Mouse (Mus musculus) heart, postnatal 0 days (tissue): ENCODE data around the gene Sorcs2. TPM values are rescaled to one million over a fixed set of nuclear protein-coding genes. Genes with fewer than 3 reads are reported as not detected.

Experiments
- ATAC-seq: fragments of 200-750 bp; cut with Nextera tagmentation; 2 replicates; pipeline ENCODE4 v1.8.0; 2017; ENCODE audit warnings: low read depth, moderate number of reproducible peaks, moderate library complexity; ENCODE audit not compliant: insufficient read depth
- DNase-seq: peaks from one replicate; pipeline ENCODE4 v3.0.0-alpha.2; 2016; ENCODE audit warnings: low spot score
- H3K27ac ChIP-seq: fragments of 300-500 bp; sonication (generic); 2 replicates; pipeline ENCODE4 v1.5.1; 2014; ENCODE audit warnings: low read depth, mild to moderate bottlenecking
- H3K27me3 ChIP-seq: fragments of 300-500 bp; sonication (generic); 2 replicates; pipeline ENCODE4 v1.6.1; 2014; ENCODE audit warnings: low read length, mixed read lengths; ENCODE audit not compliant: control insufficient read depth, insufficient read depth
- H3K36me3 ChIP-seq: fragments of 300-500 bp; sonication (generic); replicated peaks from 2 replicates; pipeline ENCODE4 v1.6.1; 2014; ENCODE audit warnings: low read length, mixed read lengths; ENCODE audit not compliant: control insufficient read depth, insufficient read depth
- H3K4me1 ChIP-seq: fragments of 300-500 bp; sonication (generic); 2 replicates; pipeline ENCODE4 v1.6.1; 2014; ENCODE audit warnings: antibody characterized with exemption; ENCODE audit not compliant: control insufficient read depth, insufficient read depth
- H3K4me2 ChIP-seq: fragments of 300-500 bp; sonication (generic); 2 replicates; pipeline ENCODE4 v1.6.1; 2014; ENCODE audit warnings: low read depth, mild to moderate bottlenecking, low read length, moderate library complexity
- H3K4me3 ChIP-seq: fragments of 300-500 bp; sonication (generic); 2 replicates; pipeline ENCODE4 v1.5.1; 2014; ENCODE audit warnings: low read depth, low read length
- H3K9ac ChIP-seq: fragments of 300-500 bp; sonication (generic); replicated peaks from 2 replicates; pipeline ENCODE4 v1.6.1; 2014; ENCODE audit warnings: low read depth, low read length, mixed read lengths
- H3K9me3 ChIP-seq: fragments of 300-500 bp; sonication (generic); replicated peaks from 2 replicates; pipeline ENCODE4 v1.6.1; 2016; ENCODE audit warnings: low read length; ENCODE audit not compliant: control insufficient read depth
- CTCF ChIP-seq: IDR thresholded peaks from 2 replicates; pipeline ENCODE4 v1.5.1; 2016; ENCODE audit warnings: antibody characterized with exemption, control low read depth, low read depth
- EP300 ChIP-seq: IDR thresholded peaks from 2 replicates; pipeline ENCODE4 v1.6.1; 2016; ENCODE audit warnings: antibody characterized with exemption, low read depth
- WGBS: fragments of 180-500 bp; shearing (Covaris S2); extraction: QIAGEN DNeasy Blood & Tissue Kit; methylation state at CpG from one replicate; pipeline ENCODE4 v1.1.7; 2014; 5-methylcytosine and 5-hydroxymethylcytosine counted together
- polyA plus RNA-seq: library from polyadenylated mRNA; unstranded; fragments of >200 nt; fragmentation: Nextera tagmentation; extraction: Ambion mirVana; gene quantifications from 2 replicates; pipeline ENCODE4 v1.2.1, GENCODE M21; 2015
- total RNA-seq: library from RNA; depleted of rRNA; stranded (reverse); fragments of >200 nt; gene quantifications from 2 replicates; pipeline ENCODE4 v1.2.3, GENCODE M21; 2014; ENCODE audit warnings: low replicate concordance

Gene Sorcs2
- total and polyA plus RNA-seq, 2 experiments from 2014 or later: 3.7 to 32.6 TPM

GRCm38 (mm10) chr5:36085621-36086020 is 312.3 kb downstream of the Sorcs2 start:
- H3K27ac ChIP-seq: peak overlapping the region; percentile 40; the same call in 1 of the 2 replicates
- no peak overlapping the region for H3K4me2 ChIP-seq
- ATAC-seq (no peak), DNase-seq (no peak)
- no peak overlapping the region for H3K4me3 ChIP-seq
- H3K36me3 ChIP-seq: no peaks in the 10 kb centered on the region
- WGBS: 27% methylated on average over 4 of the region's 4 CpGs
- TF ChIP-seq CTCF: no peak
- no peak for TF ChIP-seq EP300
- no peaks in the 10 kb centered on the region for H3K27me3 ChIP-seq
- H3K9me3 ChIP-seq: no peaks in the 10 kb centered on the region
- peaks cover 32% of the 10 kb centered on the region for H3K4me1 ChIP-seq
- no peak overlapping the region for H3K9ac ChIP-seq

GRCm38 (mm10) chr5:36083869-36084565 is 313.9 kb downstream of the Sorcs2 start:
- DNase-seq (peak; percentile 43), ATAC-seq (peak; percentile 29)
- no peaks in the 10 kb centered on the region for H3K36me3 ChIP-seq
- no peaks in the 10 kb centered on the region for H3K27me3 ChIP-seq
- TF ChIP-seq CTCF (no peak), EP300 (no peak)
- WGBS: 46% methylated on average over 9 of the region's 9 CpGs
- H3K4me2 ChIP-seq: no peak overlapping the region
- H3K4me3 ChIP-seq: no peak overlapping the region
- peak overlapping the region; percentile 40 for H3K27ac ChIP-seq
- peaks cover 35% of the 10 kb centered on the region for H3K4me1 ChIP-seq
- no peaks in the 10 kb centered on the region for H3K9me3 ChIP-seq
- H3K9ac ChIP-seq: no peak overlapping the region

- Histone ChIP-seq H3K4me3 (no peak overlapping the region), H3K27ac (no peak overlapping the region), H3K27me3 (no peaks in the 10 kb centered on the region), H3K4me1 (peaks cover 32% of the 10 kb centered on the region), H3K36me3 (no peaks in the 10 kb centered on the region), H3K9me3 (no peaks in the 10 kb centered on the region), H3K4me2 (no peak overlapping the region), H3K9ac (no peak overlapping the region)
- WGBS: 42% methylated on average over 8 of the region's 8 CpGs
- DNase-seq: no peak
- ATAC-seq: no peak
- no peak for TF ChIP-seq EP300
Measured at GRCm38 (mm10) chr5:36081021-36081420, 316.9 kb downstream of the Sorcs2 start.

GRCm38 (mm10) chr5:36075172-36076074 is 322.5 kb downstream of the Sorcs2 start:
- Histone ChIP-seq H3K4me1 (peaks cover 23% of the 10 kb centered on the region), H3K36me3 (no peaks in the 10 kb centered on the region), H3K27me3 (no peaks in the 10 kb centered on the region), H3K9ac (no peak overlapping the region), H3K4me2 (no peak overlapping the region), H3K9me3 (no peaks in the 10 kb centered on the region), H3K4me3 (no peak overlapping the region), H3K27ac (peak overlapping the region; percentile 9)
- DNase-seq (peak; percentile 66), ATAC-seq (peak; percentile 89)
- TF ChIP-seq EP300 (no peak), CTCF (no peak)
- WGBS: 49% methylated on average over 5 of the region's 5 CpGs

- H3K4me2 ChIP-seq: no peak overlapping the region
- H3K9ac ChIP-seq: no peak overlapping the region
- H3K4me1 ChIP-seq: peaks cover 21% of the 10 kb centered on the region
- no peaks in the 10 kb centered on the region for H3K36me3 ChIP-seq
- H3K27me3 ChIP-seq: no peaks in the 10 kb centered on the region
- ATAC-seq (peak; percentile 78), DNase-seq (peak; percentile 60)
- no peak for TF ChIP-seq CTCF
- TF ChIP-seq EP300: no peak
- peak overlapping the region; percentile 49 for H3K27ac ChIP-seq
- no peaks in the 10 kb centered on the region for H3K9me3 ChIP-seq
- no peak overlapping the region for H3K4me3 ChIP-seq
- WGBS: 41% methylated on average over 6 of the region's 6 CpGs
Measured at GRCm38 (mm10) chr5:36069503-36070360, 328.2 kb downstream of the Sorcs2 start.
